In genomic region chr1:54690291-54690965, GRCm38 (mm10) we compare ENCODE assay signal across 9 mouse cellular contexts.
A peak's percentile ranks its signal among the peaks of the same experiment; 100 is the strongest.
DNase-seq lines count a peak whose midpoint lies in the region; ATAC-seq and TF ChIP-seq lines count a peak whose summit lies in the region.
"Had no signal": no experiment of that assay in that cellular context is flagged by ENCODE, and none has a peak within 500 bp of the region (broad histone marks: within the 10 kb centered on the region; RNA-seq: fewer than 3 reads in every experiment).

No protein-coding gene starts in this region.

- intact Hi-C loops in heart, postnatal 25 days (cut with DNase I), result no loop called here

- TF ChIP-seq POLR2A in cortical plate, adult 2 months (IDR thresholded peaks at IDR 0.05; ENCODE audit: extremely low read depth, insufficient read depth, low read length), result 0 out of 2 replicates have a peak, but pooled peaks have one; percentile 16

- H3K9me3 ChIP-seq in kidney, embryonic 16.5 days (ENCODE audit: low read length), result peaks cover 5% of the 10 kb centered on the region; the same call in 1 of the 2 replicates
- no peaks in the 10 kb centered on the region for H3K9me3 ChIP-seq in midbrain, embryonic 12.5 days
- H3K9me3 ChIP-seq in embryonic facial prominence, embryonic 10.5 days, result no peaks in the 10 kb centered on the region
- H3K9me3 ChIP-seq: G1E had no signal

- 64% methylated on average over 13 of the region's 13 CpGs for WGBS in kidney, embryonic 16.5 days
- 74% methylated on average over 13 of the region's 13 CpGs for WGBS in midbrain, embryonic 12.5 days
- WGBS in embryonic facial prominence, embryonic 10.5 days, result 85% methylated on average over 13 of the region's 13 CpGs

- no peak for DNase-seq in kidney, postnatal 4 days
- DNase-seq in heart, postnatal 25 days (ENCODE audit: low spot score), result peak; percentile 13
- DNase-seq in embryonic facial prominence, embryonic 10.5 days (ENCODE audit: low spot score), result no peak
- no peak for DNase-seq in gastrocnemius, postnatal 25 days
- no peak for DNase-seq in adipocyte (ENCODE audit: low spot score)

- H3K4me1 ChIP-seq in kidney, embryonic 16.5 days (ENCODE audit: insufficient read depth, low read length), result no peaks in the 10 kb centered on the region
- H3K4me1 ChIP-seq in cortical plate, adult 2 months (ENCODE audit: control insufficient read depth, insufficient read depth, low read length), result no peaks in the 10 kb centered on the region; the same call in 1 of the 2 replicates
- H3K4me1 ChIP-seq in midbrain, embryonic 12.5 days, result no peaks in the 10 kb centered on the region
- H3K4me1 ChIP-seq in embryonic facial prominence, embryonic 10.5 days, result no peaks in the 10 kb centered on the region

- H3K27ac ChIP-seq in kidney, embryonic 16.5 days (ENCODE audit: low read length), result no peak overlapping the region
- H3K27ac ChIP-seq in cortical plate, adult 2 months (ENCODE audit: insufficient read depth, low read length), result no peak overlapping the region
- peak overlapping the region; percentile 31 for H3K27ac ChIP-seq in midbrain, embryonic 12.5 days (replicated peaks)
- no peak overlapping the region for H3K27ac ChIP-seq in embryonic facial prominence, embryonic 10.5 days (replicated peaks)

- H3K9ac ChIP-seq in kidney, embryonic 16.5 days (replicated peaks; ENCODE audit: low read length), result no peak overlapping the region
- H3K9ac ChIP-seq in midbrain, embryonic 12.5 days (replicated peaks), result no peak overlapping the region

- H3K4me3 ChIP-seq in kidney, embryonic 16.5 days (ENCODE audit: low read length), result no peak overlapping the region
- no peak overlapping the region for H3K4me3 ChIP-seq in cortical plate, adult 2 months (ENCODE audit: insufficient read depth, low read length)
- no peak overlapping the region for H3K4me3 ChIP-seq in midbrain, embryonic 12.5 days
- no peak overlapping the region for H3K4me3 ChIP-seq in embryonic facial prominence, embryonic 10.5 days

- H3K4me2 ChIP-seq in kidney, embryonic 16.5 days (replicated peaks; ENCODE audit: low read depth, low read length), result 0 out of 2 replicates have a peak overlapping the region, but pooled peaks have one; percentile 3
- H3K4me2 ChIP-seq in midbrain, embryonic 12.5 days (replicated peaks), result no peak overlapping the region

- no peak for ATAC-seq in kidney, embryonic 16.5 days (ENCODE audit: low FRiP score, low TSS enrichment)
- peak; percentile 78 for ATAC-seq in midbrain, embryonic 12.5 days (ENCODE audit: low FRiP score, low read depth)

- H3K36me3 ChIP-seq in kidney, embryonic 16.5 days (ENCODE audit: insufficient read depth, low read length), result no peaks in the 10 kb centered on the region
- H3K36me3 ChIP-seq in midbrain, embryonic 12.5 days, result no peaks in the 10 kb centered on the region
- no peaks in the 10 kb centered on the region for H3K36me3 ChIP-seq in embryonic facial prominence, embryonic 10.5 days (replicated peaks)
- H3K36me3 ChIP-seq: G1E had no signal

- no peak for TF ChIP-seq CTCF in cortical plate, adult 2 months (IDR thresholded peaks at IDR 0.05; ENCODE audit: extremely low read depth, insufficient read depth, low read length)

- no peaks in the 10 kb centered on the region for H3K27me3 ChIP-seq in kidney, embryonic 16.5 days (ENCODE audit: insufficient read depth, low read length)
- H3K27me3 ChIP-seq in midbrain, embryonic 12.5 days, result no peaks in the 10 kb centered on the region
- no peaks in the 10 kb centered on the region for H3K27me3 ChIP-seq in embryonic facial prominence, embryonic 10.5 days (replicated peaks; ENCODE audit: low read depth, poor library complexity, severe bottlenecking)
